Mouse (Mus musculus) neural tube, embryonic 14.5 days (tissue): ENCODE measurements at regions not wholly inside any gene's neighbourhood (a gene's known extent, or its start where the extent isn't known, plus 50 kb on each side); places are given as distances from the start of the nearest gene placed in this dataset.

Experiments used
- ATAC-seq: fragments of 200-750 bp; cut with Nextera tagmentation; 2 replicates; pipeline ENCODE4 v1.8.0; 2017; ENCODE audit warnings: low read depth, mild to moderate bottlenecking, moderate TSS enrichment, moderate library complexity
- H3K27ac ChIP-seq: fragments of 300-500 bp; sonication (generic); 2 replicates; pipeline ENCODE4 v1.5.1; 2014; ENCODE audit warnings: low read depth, mild to moderate bottlenecking, control low read depth, low read length, moderate library complexity, mixed read lengths
- H3K27me3 ChIP-seq: fragments of 300-500 bp; sonication (generic); 2 replicates; pipeline ENCODE4 v1.6.1; 2014; ENCODE audit warnings: low read length; ENCODE audit not compliant: control insufficient read depth, insufficient read depth
- H3K36me3 ChIP-seq: fragments of 300-500 bp; sonication (generic); 2 replicates; pipeline ENCODE4 v1.6.1; 2014; ENCODE audit warnings: low read length, mixed read lengths; ENCODE audit not compliant: control insufficient read depth, insufficient read depth
- H3K4me1 ChIP-seq: fragments of 300-500 bp; sonication (generic); 2 replicates; pipeline ENCODE4 v1.6.1; 2014; ENCODE audit warnings: low read length; ENCODE audit not compliant: control insufficient read depth, insufficient read depth
- H3K4me2 ChIP-seq: fragments of 300-500 bp; sonication (generic); 2 replicates; pipeline ENCODE4 v1.6.1; 2014; ENCODE audit warnings: mild to moderate bottlenecking, low read depth, low read length, control low read depth
- H3K4me3 ChIP-seq: fragments of 300-500 bp; sonication (generic); 2 replicates; pipeline ENCODE4 v1.5.1; 2014; ENCODE audit warnings: low read depth, low read length, control low read depth, mixed read lengths
- H3K9ac ChIP-seq: fragments of 300-500 bp; sonication (generic); replicated peaks from 2 replicates; pipeline ENCODE4 v1.6.1; 2014; ENCODE audit warnings: low read depth, mild to moderate bottlenecking, control low read depth, low read length, mixed read lengths
- H3K9me3 ChIP-seq: fragments of 300-500 bp; sonication (generic); 2 replicates; pipeline ENCODE4 v1.6.1; 2016; ENCODE audit warnings: low read length; ENCODE audit not compliant: control insufficient read depth
- WGBS: fragments of 180-500 bp; shearing (Covaris S2); extraction: QIAGEN DNeasy Blood & Tissue Kit; methylation state at CpG from one replicate; pipeline ENCODE4 v1.1.7; 2014; 5-methylcytosine and 5-hydroxymethylcytosine counted together

GRCm38 (mm10) chr8:41648276-41648675 lies 231.4 kb upstream of the Frg1 start:
- ATAC-seq, result no peak
- 87% methylated on average over 1 of the region's 1 CpGs for WGBS

GRCm38 (mm10) chr8:41644626-41645025 lies 227.8 kb upstream of the Frg1 start:
- Histone ChIP-seq H3K4me1 (no peaks in the 10 kb centered on the region), H3K27me3 (no peaks in the 10 kb centered on the region), H3K9ac (no peak overlapping the region), H3K36me3 (no peaks in the 10 kb centered on the region), H3K4me3 (no peak overlapping the region), H3K27ac (no peak overlapping the region), H3K4me2 (no peak overlapping the region), H3K9me3 (no peaks in the 10 kb centered on the region)
- no peak for ATAC-seq
- WGBS, result 72% methylated on average over 5 of the region's 5 CpGs

More at GRCm38 (mm10) chr8:41648276-41648675, 231.4 kb upstream of the Frg1 start:
- Histone ChIP-seq H3K9ac (no peak overlapping the region), H3K27me3 (no peaks in the 10 kb centered on the region), H3K4me2 (no peak overlapping the region), H3K4me3 (no peak overlapping the region), H3K4me1 (no peaks in the 10 kb centered on the region), H3K27ac (no peak overlapping the region), H3K9me3 (no peaks in the 10 kb centered on the region), H3K36me3 (no peaks in the 10 kb centered on the region)

DNA sequence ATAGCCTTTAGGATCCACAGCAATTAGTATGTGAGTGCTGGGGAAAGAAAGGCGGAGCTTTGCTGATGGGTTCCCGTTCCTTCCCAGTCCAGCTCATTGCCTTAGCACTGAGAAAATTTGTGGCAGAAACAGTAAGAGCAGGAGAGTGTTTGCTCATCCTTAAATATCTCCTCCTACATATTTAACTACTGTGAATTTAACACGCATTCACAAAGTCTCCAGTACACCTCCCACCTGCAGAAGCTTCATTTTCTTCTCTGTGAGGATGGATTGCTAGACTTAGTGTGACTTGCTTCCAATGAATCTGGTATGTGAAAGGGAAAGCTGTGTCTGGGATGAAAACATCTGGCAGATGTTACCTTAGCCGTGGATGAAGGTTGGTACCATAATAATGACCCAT lies 207.0 kb upstream of the Frg1 start:
- Histone ChIP-seq H3K9ac (no peak overlapping the region), H3K9me3 (no peaks in the 10 kb centered on the region), H3K27ac (no peak overlapping the region), H3K27me3 (no peaks in the 10 kb centered on the region), H3K4me1 (no peaks in the 10 kb centered on the region), H3K4me3 (no peak overlapping the region), H3K36me3 (no peaks in the 10 kb centered on the region), H3K4me2 (no peak overlapping the region)
- WGBS, result 75% methylated on average over 4 of the region's 4 CpGs
- no peak for ATAC-seq

- WGBS, result 97% methylated on average over 1 of the region's 1 CpGs
- Histone ChIP-seq H3K36me3 (no peaks in the 10 kb centered on the region), H3K4me1 (no peaks in the 10 kb centered on the region), H3K4me3 (no peak overlapping the region), H3K9me3 (no peaks in the 10 kb centered on the region), H3K27me3 (no peaks in the 10 kb centered on the region), H3K4me2 (no peak overlapping the region), H3K9ac (no peak overlapping the region), H3K27ac (no peak overlapping the region)
- no peak for ATAC-seq
Observed at GRCm38 (mm10) chr8:41600255-41600654, 183.4 kb upstream of the Frg1 start.

DNA sequence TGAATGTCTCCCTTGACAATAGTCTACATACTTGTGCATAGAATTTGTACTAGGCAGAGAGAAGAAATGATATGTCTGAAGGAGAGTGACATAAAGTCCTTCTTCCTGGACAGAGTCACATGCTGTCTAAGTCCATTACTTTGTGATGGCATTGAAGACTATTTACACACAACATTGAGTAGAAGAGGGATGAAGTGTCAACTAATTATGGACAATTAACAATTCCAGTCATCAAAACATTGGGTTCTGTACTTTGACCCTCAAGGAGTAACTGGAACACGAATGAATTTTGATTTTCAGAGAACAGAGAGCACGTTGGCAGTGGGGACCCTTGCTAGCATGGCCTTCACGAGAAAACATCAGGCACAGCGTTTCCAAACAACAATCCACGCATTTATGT lies 177.6 kb upstream of the Frg1 start:
- no peaks in the 10 kb centered on the region for H3K9me3 ChIP-seq
- no peak for ATAC-seq
- no peak overlapping the region for H3K4me2 ChIP-seq
- no peaks in the 10 kb centered on the region for H3K36me3 ChIP-seq
- H3K4me3 ChIP-seq, result no peak overlapping the region
- H3K9ac ChIP-seq, result no peak overlapping the region
- no peak overlapping the region for H3K27ac ChIP-seq
- 88% methylated on average over 5 of the region's 5 CpGs for WGBS
- no peaks in the 10 kb centered on the region for H3K27me3 ChIP-seq
- no peaks in the 10 kb centered on the region for H3K4me1 ChIP-seq

DNA sequence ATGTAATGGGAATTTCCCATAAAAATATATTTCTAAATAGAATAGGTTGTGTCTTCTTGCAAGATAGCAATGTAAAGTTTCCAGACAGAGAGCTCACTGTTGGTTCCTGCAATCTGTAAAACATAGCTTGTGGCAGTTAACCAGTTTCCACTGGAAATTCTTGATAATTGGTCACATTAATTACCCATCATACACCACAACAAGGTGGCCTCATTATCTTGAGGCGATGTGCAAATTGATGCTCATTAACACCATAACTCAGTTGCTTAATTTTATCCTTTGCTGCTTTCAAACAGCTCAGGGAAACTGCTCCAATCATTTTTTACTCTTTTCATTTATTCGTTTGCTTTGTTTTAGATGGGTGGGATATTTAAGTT lies 176.8 kb upstream of the Frg1 start:
- no peak overlapping the region for H3K9ac ChIP-seq
- H3K9me3 ChIP-seq, result no peaks in the 10 kb centered on the region
- H3K4me3 ChIP-seq, result no peak overlapping the region
- no peaks in the 10 kb centered on the region for H3K27me3 ChIP-seq
- 58% methylated on average over 2 of the region's 2 CpGs for WGBS
- no peak overlapping the region for H3K27ac ChIP-seq
- H3K4me1 ChIP-seq, result no peaks in the 10 kb centered on the region
- ATAC-seq, result no peak
- H3K36me3 ChIP-seq, result no peaks in the 10 kb centered on the region
- no peak overlapping the region for H3K4me2 ChIP-seq

DNA sequence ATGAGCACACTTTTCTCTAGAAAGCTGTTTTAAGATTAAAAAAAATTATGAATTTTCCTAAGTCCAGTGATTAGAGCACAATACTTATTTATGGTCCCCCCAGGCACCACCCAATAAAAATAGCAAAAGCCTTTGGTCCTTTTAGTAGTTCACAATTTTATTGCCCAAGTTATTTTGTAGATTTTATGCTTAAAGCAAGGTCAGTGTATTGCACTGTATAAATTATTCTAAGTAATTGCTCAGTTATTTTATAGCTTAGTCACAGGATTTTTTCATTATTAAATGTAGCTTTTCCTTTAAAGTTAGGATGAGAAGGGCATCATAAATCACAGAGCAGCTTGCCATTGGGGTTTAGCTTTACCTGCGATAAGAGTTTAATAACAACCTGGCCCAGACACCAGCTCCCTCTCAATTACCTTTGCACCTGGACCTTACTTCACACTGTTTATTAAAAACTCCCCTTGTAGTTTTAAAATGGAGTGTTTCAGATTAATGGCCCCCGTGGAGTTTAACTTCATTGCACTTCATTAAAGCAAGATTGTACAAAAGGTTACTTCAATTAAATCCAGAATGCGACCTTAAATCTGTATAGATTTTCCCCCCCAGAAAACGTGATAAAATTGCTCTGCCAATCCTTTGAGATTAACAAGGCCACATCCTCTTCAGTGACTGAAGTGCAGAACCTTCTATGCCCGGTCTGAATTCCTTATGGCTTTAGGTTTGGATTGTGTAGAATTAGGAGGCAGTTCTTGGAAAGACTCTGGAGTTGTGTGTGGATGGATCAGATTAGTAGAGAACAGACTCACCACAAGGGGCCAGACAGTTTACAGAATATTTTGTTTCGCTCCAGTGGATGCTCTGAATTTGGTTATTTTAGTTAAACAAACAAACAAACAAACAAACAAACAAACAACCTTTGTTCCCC lies 176.1 kb upstream of the Frg1 start:
- H3K27ac ChIP-seq, result no peak overlapping the region
- no peaks in the 10 kb centered on the region for H3K27me3 ChIP-seq
- no peaks in the 10 kb centered on the region for H3K4me1 ChIP-seq
- H3K4me3 ChIP-seq, result no peak overlapping the region
- H3K36me3 ChIP-seq, result no peaks in the 10 kb centered on the region
- no peak overlapping the region for H3K9ac ChIP-seq
- no peak overlapping the region for H3K4me2 ChIP-seq
- 63% methylated on average over 6 of the region's 6 CpGs for WGBS
- no peak for ATAC-seq
- no peaks in the 10 kb centered on the region for H3K9me3 ChIP-seq

GRCm38 (mm10) chr8:41592174-41592573 lies 175.3 kb upstream of the Frg1 start:
- no peaks in the 10 kb centered on the region for H3K9me3 ChIP-seq
- no peak overlapping the region for H3K27ac ChIP-seq
- ATAC-seq, result no peak
- H3K4me2 ChIP-seq, result no peak overlapping the region
- H3K36me3 ChIP-seq, result no peaks in the 10 kb centered on the region
- 66% methylated on average over 9 of the region's 9 CpGs for WGBS
- no peak overlapping the region for H3K9ac ChIP-seq
- H3K4me1 ChIP-seq, result no peaks in the 10 kb centered on the region
- no peak overlapping the region for H3K4me3 ChIP-seq
- no peaks in the 10 kb centered on the region for H3K27me3 ChIP-seq

- Histone ChIP-seq H3K4me3 (no peak overlapping the region), H3K27me3 (no peaks in the 10 kb centered on the region), H3K36me3 (no peaks in the 10 kb centered on the region), H3K9ac (no peak overlapping the region), H3K27ac (no peak overlapping the region), H3K4me2 (no peak overlapping the region), H3K4me1 (no peaks in the 10 kb centered on the region), H3K9me3 (no peaks in the 10 kb centered on the region)
- WGBS, result 41% methylated on average over 2 of the region's 2 CpGs
- ATAC-seq, result no peak
Observed at GRCm38 (mm10) chr8:41588157-41588556, 171.3 kb upstream of the Frg1 start.
